Mouse (Mus musculus) inflammation-experienced regulatory T-cells, adult 6 months (primary cell): ENCODE measurements around the gene Mvb12b. TPM values are rescaled to one million over a fixed set of nuclear protein-coding genes. Genes with fewer than 3 reads are reported as not detected.

Experiments
- ATAC-seq: one replicate; pipeline ENCODE4 v1.8.0; 2017
- polyA plus RNA-seq, 3 experiments: library from polyadenylated mRNA; unstranded; fragments of 100-300 nt; shearing (Covaris generic); gene quantifications; one replicate each; pipeline ENCODE4 v1.2.1; 2017

The Mvb12b gene
- polyA plus RNA-seq, 3 experiments from 2014 or later, result 0.80 to 2.0 (median 1.9) TPM

- ATAC-seq, result no peak
Observed at GRCm38 (mm10) chr2:33683594-33683993, 204.2 kb downstream of the Mvb12b start.

GRCm38 (mm10) chr2:33683095-33683494 lies 204.7 kb downstream of the Mvb12b start:
- no peak for ATAC-seq

GRCm38 (mm10) chr2:33682219-33682618 lies 205.5 kb downstream of the Mvb12b start:
- no peak for ATAC-seq

Other genes starting within 250 kb of the Mvb12b start
- not detected for gene Lmx1b, start 247.4 kb downstream of the Mvb12b start, polyA plus RNA-seq